Mouse (Mus musculus): ENCODE results near the gene Stxbp5l. TPM values are rescaled to one million over a fixed set of nuclear protein-coding genes. Genes with fewer than 3 reads are reported as not detected.
A peak's percentile ranks its signal among the peaks of the same experiment; 100 is the strongest.

Gene Stxbp5l
- total and polyA plus RNA-seq, 3 experiments = 0.11 TPM; not detected in 2

DNA sequence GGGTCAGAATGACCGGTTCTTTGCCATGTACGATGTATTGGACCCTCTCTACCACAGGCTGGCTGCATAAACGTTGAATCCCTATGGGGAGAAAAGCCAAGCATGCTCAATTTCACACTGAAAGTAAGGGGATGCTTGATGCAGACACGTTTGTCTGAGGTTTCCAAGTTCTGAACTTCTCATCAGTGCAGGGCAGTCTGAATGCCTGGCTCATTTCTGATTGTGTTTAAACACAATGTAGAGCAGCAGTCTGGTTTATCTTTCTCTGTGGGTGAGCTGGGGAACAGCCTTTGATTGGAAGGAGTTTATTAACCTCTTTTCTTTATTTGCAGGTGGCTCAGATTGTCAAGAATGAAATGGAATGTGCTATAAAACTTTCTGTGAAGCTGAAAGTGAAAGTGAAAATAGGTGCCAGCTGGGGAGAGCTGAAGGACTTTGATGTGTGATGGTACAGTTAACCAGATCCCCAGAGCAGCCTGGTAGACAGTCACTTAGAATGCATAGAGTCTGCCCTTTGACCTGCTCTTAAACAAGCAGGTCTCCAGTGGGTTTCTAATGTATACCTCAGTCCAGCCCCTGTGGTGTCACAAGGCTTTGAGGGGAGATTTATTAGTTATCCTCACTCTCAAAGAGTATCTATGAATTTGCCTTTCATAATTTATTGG is 290.5 kb downstream of the Stxbp5l start:
- ATAC-seq (ENCODE audit: extremely low read depth, insufficient number of reproducible peaks, low FRiP score, poor library complexity, severe bottlenecking) = no peak
- Histone ChIP-seq H3K36me3 (replicated peaks) (peaks cover 65% of the 10 kb centered on the region), H3K4me1 (ENCODE audit: insufficient read depth, low read depth, low read length) (no peaks in the 10 kb centered on the region), H3K27me3 (ENCODE audit: insufficient read depth, low read length) (no peaks in the 10 kb centered on the region), H3K9me3 (replicated peaks) (no peaks in the 10 kb centered on the region), H3K4me3 (ENCODE audit: low read depth, low read length) (no peak overlapping the region)
- no peak for DNase-seq (ENCODE audit: low spot score)
- TF ChIP-seq TAL1 (conservative IDR thresholded peaks at IDR 0.05; ENCODE audit: low read depth, low read length) = no peak
- no peak for TF ChIP-seq GATA2 (IDR thresholded peaks at IDR 0.05; ENCODE audit: borderline replicate concordance, low read depth, low read length)
- no peak for TF ChIP-seq POLR2AphosphoS5 (IDR thresholded peaks at IDR 0.05; ENCODE audit: insufficient replicate concordance, low read depth, low read length)
- no peak for TF ChIP-seq GATA1 (IDR thresholded peaks at IDR 0.05; ENCODE audit: borderline replicate concordance, low read length)
- TF ChIP-seq CTCF (IDR thresholded peaks at IDR 0.05; ENCODE audit: low read depth, low read length) = no peak

DNA sequence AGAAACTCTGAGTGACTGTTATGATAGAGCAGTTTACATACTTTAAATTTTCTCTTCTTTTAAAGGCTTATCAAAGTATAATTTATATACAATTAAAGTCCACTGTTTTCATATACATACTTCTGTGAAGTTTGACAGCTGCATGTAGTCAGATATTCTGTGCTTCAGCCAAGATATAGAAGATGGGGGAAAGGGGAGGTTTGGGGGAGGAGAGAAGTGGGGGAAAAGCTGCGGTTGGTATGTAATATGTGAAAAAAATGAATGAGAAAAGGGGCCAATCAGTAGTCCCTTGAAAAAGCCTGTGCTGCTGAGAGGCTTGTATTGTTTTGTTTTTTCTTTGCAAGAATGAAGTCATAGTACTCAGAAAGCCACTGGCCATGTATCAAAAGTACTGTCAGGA is 295.1 kb downstream of the Stxbp5l start:
- H3K36me3 ChIP-seq (replicated peaks) = peaks cover 85% of the 10 kb centered on the region
- no peak for ATAC-seq (ENCODE audit: extremely low read depth, insufficient number of reproducible peaks, low FRiP score, poor library complexity, severe bottlenecking)

DNA sequence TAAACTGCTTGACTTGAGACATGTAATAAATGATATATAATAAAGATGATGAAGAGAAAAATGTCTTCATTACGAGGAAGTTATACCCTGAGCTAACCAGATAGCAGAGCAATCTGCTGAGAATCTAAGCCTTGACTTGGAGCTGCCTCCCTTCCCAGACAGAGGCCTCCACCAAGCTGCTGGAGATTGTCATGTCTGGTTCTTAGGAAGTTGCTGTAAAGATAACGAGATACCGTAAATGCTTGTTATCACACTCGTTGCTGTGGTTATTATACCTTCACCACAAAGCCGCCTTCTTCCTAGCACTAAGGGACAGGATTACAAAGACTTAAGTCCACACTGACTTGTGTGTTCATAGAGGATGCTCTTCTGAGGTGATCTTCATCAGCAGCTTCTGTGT is 312.4 kb downstream of the Stxbp5l start:
- no peak overlapping the region for H3K4me3 ChIP-seq (ENCODE audit: low read depth, low read length)
- H3K9me3 ChIP-seq (replicated peaks) = no peaks in the 10 kb centered on the region
- H3K4me1 ChIP-seq (ENCODE audit: insufficient read depth, low read depth, low read length) = peaks cover 13% of the 10 kb centered on the region
- DNase-seq (ENCODE audit: low spot score) (peak; percentile 10), ATAC-seq (ENCODE audit: extremely low read depth, insufficient number of reproducible peaks, low FRiP score, poor library complexity, severe bottlenecking) (peak; percentile 70)
- no peaks in the 10 kb centered on the region for H3K27me3 ChIP-seq (ENCODE audit: insufficient read depth, low read length)
- TF ChIP-seq TAL1 (conservative IDR thresholded peaks at IDR 0.05; ENCODE audit: low read depth, low read length) = no peak
- TF ChIP-seq CTCF (IDR thresholded peaks at IDR 0.05; ENCODE audit: low read depth, low read length) = no peak
- TF ChIP-seq POLR2AphosphoS5 (IDR thresholded peaks at IDR 0.05; ENCODE audit: insufficient replicate concordance, low read depth, low read length) = no peak
- TF ChIP-seq GATA2 (IDR thresholded peaks at IDR 0.05; ENCODE audit: borderline replicate concordance, low read depth, low read length) = no peak
- no peak for TF ChIP-seq GATA1 (IDR thresholded peaks at IDR 0.05; ENCODE audit: borderline replicate concordance, low read length)
- H3K36me3 ChIP-seq (replicated peaks) = peaks cover 61% of the 10 kb centered on the region

More for the DNA sequence above, 295.1 kb downstream of the Stxbp5l start:
- TF ChIP-seq GATA1 (IDR thresholded peaks at IDR 0.05; ENCODE audit: borderline replicate concordance, low read length) (no peak), POLR2AphosphoS5 (IDR thresholded peaks at IDR 0.05; ENCODE audit: insufficient replicate concordance, low read depth, low read length) (no peak), GATA2 (IDR thresholded peaks at IDR 0.05; ENCODE audit: borderline replicate concordance, low read depth, low read length) (no peak), TAL1 (conservative IDR thresholded peaks at IDR 0.05; ENCODE audit: low read depth, low read length) (no peak), CTCF (IDR thresholded peaks at IDR 0.05; ENCODE audit: low read depth, low read length) (no peak)
- H3K4me1 ChIP-seq (ENCODE audit: insufficient read depth, low read depth, low read length) = no peaks in the 10 kb centered on the region
- H3K27me3 ChIP-seq (ENCODE audit: insufficient read depth, low read length) = no peaks in the 10 kb centered on the region
- peaks cover 7% of the 10 kb centered on the region for H3K9me3 ChIP-seq (replicated peaks)
- DNase-seq (ENCODE audit: low spot score) = no peak
- H3K4me3 ChIP-seq (ENCODE audit: low read depth, low read length) = no peak overlapping the region

Other genes with a start within 250 kb of the Stxbp5l start
- gene Gtf2e1, start 154.8 kb upstream of the Stxbp5l start, total RNA-seq (2014; fragmentation: Nextera tagmentation) = 22.0 and 27.8 TPM in 2 replicates
- gene Gtf2e1, start 154.8 kb upstream of the Stxbp5l start, total RNA-seq (2017) = 29.0 and 29.6 TPM in 2 replicates
- 3.1 and 3.6 TPM in 2 replicates for gene Gtf2e1, start 154.8 kb upstream of the Stxbp5l start, polyA plus RNA-seq (2012)
- gene Rabl3, start 154.9 kb upstream of the Stxbp5l start, total RNA-seq (2014; fragmentation: Nextera tagmentation) = 21.7 and 25.7 TPM in 2 replicates
- 11.7 and 12.2 TPM in 2 replicates for gene Rabl3, start 154.9 kb upstream of the Stxbp5l start, total RNA-seq (2017)
- 0.63 and 1.2 TPM in 2 replicates for gene Rabl3, start 154.9 kb upstream of the Stxbp5l start, polyA plus RNA-seq (2012)
- gene Hgd, start 195.2 kb upstream of the Stxbp5l start, total RNA-seq (2014; fragmentation: Nextera tagmentation) = not detected in 2 replicates
- gene Hgd, start 195.2 kb upstream of the Stxbp5l start, total RNA-seq (2017) = not detected in 2 replicates
- gene Hgd, start 195.2 kb upstream of the Stxbp5l start, polyA plus RNA-seq (2012) = not detected in 2 replicates

All from G1E (cell line).